Mouse (Mus musculus) activated CD4-positive, CD25-positive, alpha-beta regulatory T cell, adult 4 months (primary cell): ENCODE measurements around the gene Ctbp2. TPM values are rescaled to one million over a fixed set of nuclear protein-coding genes. Genes with fewer than 3 reads are reported as not detected.

Experiments
- ATAC-seq: one replicate; pipeline ENCODE4 v1.8.0; 2017
- polyA plus RNA-seq, 2 experiments: library from polyadenylated mRNA; unstranded; fragments of 100-300 nt; shearing (Covaris generic); gene quantifications; one replicate each; pipeline ENCODE4 v1.2.1; 2017

The Ctbp2 gene
- polyA plus RNA-seq, 2 experiments from 2014 or later: 1.6 to 4.4 TPM

- ATAC-seq: no peak
Observed at GRCm38 (mm10) chr7:133085408-133085807, 38.7 kb downstream of the Ctbp2 start.

DNA sequence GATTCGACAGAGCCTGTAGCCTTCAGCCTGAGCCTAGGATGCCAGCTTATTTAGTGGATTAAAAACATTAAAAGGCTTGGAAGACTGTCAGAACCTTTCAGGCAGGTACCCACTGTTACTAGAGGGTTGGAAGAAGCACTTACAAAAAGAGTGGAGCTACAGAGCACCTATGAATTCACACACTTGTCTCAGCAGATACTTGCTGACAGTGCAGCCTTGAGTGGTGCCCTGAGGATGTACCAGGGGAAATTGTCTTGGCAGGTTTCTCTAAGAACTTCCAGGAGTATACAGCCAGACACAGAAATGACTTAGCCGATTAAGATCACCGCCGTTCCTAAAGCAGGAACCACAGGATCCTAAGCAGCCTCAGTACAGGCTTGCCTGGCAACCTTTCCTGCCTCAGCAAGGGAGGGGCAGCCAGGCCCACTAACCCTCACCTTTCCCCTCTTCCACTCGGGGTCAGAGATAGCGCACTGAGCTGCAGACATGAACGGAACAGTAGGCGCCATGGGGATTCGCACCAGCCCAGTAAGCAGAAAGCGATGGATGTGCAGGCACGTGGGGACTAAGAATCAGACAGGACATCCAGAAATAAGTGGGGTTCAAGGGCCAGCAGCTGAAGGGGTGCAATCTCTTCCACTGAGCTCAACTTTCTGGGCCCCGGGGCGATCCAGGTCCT, 40.1 kb downstream of the Ctbp2 start:
- no peak for ATAC-seq

DNA sequence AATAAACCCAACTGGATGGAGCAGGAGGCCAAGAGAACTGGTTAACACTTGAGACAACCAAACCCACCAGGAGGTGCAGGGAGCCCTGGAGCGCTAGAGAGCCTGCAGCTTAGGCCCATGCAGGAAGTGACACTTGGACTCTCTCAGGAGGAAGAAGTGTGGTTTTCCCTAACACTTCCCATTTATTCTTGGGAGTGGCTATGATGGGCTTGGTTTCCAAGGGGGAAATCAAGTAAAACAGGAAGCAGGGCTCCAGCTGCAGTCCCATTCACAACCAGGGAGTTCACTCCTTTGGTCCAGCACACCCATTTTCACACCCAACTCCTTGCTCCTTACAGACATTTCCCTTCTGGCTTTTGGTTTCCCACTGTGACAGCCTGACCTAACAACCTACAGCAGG, 45.2 kb downstream of the Ctbp2 start:
- no peak for ATAC-seq

DNA sequence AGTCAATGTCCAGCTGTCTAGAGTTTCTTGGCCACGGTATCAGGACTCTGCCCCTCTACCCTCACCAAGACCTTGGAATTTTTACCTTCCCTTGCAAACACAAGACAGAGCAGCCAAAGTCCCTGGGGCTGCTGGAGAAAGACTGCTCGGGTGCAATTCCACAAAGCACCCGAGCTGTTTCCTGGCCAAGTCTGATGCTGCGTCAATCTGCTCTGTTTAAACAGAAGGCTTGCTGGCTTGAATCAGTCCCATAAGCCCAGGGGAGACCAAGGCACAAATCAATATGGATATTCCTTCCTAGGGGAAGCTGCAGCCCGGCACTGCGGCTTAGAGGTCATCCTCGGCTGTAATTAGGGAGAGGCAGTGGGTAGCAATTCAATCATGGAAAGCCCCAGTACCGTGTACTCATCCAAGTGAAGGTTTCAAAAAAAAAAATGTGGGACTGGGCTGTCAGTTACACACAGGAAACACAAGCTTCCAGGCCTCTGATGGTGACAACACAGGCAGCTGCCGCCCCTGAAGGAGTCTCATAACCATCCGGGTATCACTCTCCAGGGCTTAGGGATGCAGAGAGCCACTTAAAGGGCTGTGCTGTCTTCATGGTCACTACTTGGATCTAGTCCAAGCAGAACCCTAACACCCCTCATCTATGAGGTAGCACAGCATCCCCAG, 49.6 kb downstream of the Ctbp2 start:
- no peak for ATAC-seq

GRCm38 (mm10) chr7:133073147-133073651, 51.0 kb downstream of the Ctbp2 start:
- ATAC-seq: no peak

- no peak for ATAC-seq
Observed at GRCm38 (mm10) chr7:133072535-133072934, 51.6 kb downstream of the Ctbp2 start.

DNA sequence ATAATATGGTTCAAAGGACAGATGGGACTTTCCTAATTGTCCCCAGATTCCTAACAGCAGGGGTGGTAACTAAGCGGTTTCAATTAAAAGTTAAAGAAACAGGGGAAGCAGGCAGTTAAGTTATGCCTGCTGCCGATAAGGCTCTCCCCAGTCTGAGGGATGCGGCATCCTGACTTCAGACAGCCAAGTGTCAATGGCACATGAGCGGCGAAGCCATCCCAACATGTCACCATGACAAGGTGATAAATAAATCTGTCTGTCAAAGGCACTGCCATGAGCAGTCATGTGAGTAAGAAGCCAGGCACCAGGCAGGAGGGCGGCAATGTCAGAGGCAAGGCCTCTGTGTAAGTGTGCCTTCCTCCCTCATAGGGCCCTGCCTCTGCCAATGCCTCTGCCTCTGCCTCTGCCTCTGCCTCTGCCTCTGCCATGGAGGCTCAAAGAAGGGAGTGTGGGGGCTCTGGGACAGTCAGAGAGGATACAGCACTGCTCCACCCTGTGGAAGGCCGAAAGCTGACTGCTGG, 56.8 kb downstream of the Ctbp2 start:
- no peak for ATAC-seq

- no peak for ATAC-seq
Observed at GRCm38 (mm10) chr7:133066776-133067175, 57.4 kb downstream of the Ctbp2 start.

DNA sequence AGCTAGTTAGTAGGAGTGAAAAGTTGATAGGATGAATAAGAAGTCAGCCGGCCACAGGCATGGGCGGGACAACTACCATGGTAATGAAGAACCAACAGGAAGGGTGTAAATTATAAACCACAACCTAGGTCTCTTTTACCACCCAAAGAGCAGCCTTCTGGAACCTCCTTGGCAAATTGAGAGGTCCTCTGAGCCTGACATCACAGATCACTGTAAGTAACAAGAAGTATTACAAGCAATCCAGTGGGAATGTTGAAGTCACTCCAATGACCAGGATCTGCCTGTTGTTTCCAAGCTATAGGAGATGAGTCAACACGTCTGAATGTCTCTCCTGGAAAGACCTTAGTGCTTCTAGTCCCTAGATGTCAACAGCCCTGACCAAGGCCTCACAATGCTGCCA, 62.1 kb downstream of the Ctbp2 start:
- no peak for ATAC-seq

DNA sequence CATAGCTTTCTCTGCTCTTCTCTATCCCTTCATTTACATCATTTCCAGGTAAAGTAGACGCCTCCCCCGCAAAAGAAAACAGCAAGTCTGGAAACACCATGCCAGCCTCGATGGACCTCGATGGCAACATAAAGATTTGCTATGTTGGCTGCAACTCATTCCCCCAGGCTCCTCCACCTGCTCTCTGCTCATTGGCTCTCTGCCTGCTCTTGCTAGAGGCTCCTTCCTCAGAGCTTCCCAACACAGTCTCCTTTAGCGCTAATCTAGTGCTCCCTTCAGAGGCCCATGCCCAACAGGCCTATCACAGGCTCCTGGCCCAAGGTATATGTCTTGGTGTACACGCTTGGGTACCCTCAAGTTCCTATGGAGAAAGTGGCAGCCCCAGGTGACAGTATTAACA, 64.0 kb downstream of the Ctbp2 start:
- ATAC-seq: no peak

DNA sequence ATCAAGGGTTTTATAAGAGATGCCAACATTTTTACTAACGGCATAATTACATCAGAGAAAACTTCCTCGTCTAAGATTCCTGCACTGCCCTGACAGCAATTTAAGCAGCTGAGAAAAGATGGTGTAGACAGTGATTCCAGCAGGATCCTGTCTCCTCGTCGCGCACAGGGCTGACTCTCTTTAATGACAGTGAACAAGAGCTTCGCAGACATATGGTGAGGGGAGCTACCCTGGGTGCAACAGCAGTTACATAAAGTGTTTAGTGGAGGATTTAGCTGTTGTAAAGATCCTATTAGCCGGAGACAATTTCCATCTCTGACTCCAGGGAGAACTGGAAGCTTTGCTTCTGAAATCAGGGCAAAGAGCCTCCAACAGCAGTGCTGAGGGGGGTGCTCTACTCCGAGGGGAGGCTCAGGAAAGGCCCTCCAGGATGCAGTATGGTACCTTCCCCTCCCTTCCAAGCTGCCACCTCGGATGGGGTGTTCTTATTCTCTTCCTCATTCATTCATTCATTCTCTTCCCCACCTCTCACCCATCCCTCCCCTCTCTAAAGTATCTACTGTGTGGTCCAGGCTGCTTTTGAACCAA, 64.5 kb downstream of the Ctbp2 start:
- ATAC-seq: no peak

- no peak for ATAC-seq
Observed at GRCm38 (mm10) chr7:133059150-133059509, 65.0 kb downstream of the Ctbp2 start.

DNA sequence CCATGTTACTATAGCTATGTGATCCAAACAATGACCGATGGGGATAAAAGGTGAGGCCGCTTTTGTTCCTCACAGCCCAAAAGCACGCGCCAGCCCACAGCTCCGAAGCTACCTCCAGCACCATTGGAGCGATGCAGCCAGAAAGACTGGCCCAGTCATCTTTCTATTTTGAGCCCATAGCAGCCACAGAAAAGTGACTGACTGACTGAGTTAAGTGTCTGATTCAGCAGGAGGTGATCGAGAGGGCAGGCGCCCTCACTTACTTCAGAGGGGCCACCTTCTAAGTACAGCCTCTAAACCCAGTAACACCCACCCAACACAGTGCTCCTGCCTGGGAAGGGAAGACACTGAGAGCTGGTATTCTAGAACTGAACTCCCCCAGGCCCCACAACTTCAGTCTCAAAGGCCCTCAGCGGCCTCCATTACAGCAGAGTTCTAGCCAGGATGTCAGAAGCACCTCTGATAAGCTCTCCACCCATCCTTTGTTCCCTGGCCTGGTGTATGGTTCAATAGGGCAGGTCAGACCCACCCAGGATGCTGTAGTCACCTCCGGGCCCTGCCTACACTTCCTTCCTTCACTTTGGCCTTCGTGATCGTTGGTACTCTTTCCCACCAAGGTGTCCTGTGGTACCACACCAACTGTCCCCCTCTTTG, 65.5 kb downstream of the Ctbp2 start:
- ATAC-seq: no peak

DNA sequence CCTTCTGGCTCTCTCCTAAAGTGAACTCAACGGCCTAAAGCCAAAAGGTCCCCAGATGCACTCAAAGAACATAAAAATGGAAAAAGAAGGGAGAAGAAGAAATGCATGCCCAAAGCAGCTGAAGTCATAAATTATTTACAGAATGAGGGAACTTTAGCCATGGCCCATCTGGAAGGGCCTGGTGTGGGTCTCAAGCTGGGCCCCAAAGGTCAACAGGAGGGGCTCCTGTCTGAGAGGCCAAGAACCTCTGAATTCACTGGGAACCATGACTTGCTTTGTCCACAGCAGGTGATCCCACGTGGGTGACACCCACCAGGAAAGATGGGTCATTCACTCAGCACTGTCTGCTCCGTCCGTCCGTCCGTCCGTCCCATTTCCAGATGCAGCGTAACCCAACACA, 67.2 kb downstream of the Ctbp2 start:
- no peak for ATAC-seq

DNA sequence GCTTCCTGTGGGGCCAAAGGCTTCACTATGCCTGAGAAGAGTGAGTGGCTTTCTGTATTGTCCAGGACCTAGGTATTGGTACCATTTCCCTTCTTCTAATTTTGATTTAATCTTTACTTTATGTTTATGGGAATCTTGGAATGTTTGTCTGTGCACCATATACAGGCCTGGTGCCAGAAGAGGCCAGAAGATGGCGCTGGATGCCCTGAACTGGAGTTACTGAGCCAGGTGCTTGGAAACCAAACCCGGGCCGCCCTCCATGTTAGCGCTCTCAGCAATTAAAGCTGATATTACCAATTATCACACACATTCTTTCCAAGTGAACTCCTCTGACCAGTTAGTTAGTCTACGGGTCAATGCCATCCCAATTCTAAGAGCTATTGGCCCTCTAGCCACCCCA, 69.7 kb downstream of the Ctbp2 start:
- ATAC-seq: no peak

DNA sequence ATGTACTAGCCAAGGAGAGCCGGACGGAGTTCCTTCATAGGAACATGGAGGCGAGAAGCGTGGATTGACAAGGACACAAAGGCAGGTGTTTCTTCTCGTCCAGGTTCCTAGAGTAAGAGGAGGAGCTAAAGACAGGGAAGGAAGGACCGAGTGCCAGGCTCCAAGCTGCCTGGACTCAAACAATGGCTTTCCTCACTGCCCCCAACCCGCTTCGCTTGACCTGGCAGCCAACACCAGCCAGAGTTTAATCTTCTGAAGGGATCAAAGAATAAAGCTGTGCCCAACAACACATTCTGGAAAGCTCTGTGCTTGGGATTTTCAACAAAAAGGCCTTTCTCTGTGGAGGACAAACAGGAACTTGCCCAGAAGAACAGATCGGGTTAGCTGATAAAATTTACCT, 70.4 kb downstream of the Ctbp2 start:
- no peak for ATAC-seq

DNA sequence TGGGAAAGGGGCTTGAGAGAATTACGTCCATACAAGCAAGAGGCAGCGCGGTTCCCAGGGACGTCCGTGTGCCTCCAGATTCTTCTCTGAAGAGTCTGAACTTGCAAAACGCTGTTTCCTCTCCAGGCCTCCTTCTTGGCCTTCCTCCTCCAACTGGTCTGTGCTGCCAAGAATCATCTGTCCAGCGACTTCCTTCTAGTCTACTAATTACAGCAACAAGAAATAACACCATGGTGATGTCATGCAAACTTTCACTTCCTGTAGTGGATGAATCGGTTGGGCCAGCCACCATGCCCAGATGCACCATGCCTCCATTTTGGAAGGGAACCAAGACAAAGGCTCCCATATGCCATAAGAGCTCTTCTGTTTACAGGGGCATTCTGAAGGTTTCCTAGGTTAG, 71.3 kb downstream of the Ctbp2 start:
- ATAC-seq: no peak

DNA sequence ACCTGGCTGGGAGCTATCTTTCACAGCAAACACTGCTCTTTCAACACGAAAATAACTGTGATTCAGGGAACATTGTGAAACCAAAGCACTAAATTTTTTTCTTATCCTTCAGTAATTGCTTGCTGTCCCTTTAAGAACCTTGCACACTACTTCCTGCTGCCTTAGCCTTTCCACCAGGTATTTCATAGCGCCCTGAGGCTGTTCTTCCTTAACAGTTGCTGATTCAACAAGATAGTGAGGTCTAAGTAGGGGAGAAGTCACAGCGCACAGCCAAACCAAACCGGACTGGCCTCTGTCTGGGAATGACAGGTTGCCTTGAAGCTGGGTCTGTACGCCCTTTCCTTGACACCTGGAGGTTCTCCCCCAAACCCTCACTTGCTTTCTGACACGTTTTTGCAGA, 73.5 kb downstream of the Ctbp2 start:
- no peak for ATAC-seq

DNA sequence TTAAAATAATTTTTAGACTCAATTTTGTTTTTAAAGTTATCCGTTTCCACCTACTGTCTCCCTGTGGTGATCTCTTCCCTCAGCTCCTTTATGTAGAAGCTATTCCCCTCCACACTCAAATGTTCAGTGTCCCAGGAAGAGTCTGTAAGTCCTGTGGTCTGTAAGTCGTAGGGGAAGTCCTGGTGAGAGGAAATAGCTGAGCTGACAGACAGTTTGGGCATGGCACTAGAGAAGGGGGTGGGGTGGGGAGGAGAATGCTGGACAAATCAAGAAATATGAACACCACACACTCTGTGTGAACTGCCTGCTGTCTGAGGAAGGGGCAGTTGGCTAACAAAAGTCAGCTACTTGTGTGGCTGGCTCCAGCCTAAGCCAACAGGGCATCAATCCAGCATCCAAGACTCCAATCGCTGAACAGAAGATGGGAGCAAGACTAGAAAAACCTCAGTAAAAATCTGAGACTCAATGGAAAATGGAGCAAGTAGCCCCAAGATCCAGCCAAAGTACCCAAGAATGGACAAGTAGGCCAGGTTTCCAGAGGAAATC, 76.0 kb downstream of the Ctbp2 start:
- no peak for ATAC-seq

- ATAC-seq: no peak
Observed at GRCm38 (mm10) chr7:133047287-133047686, 76.9 kb downstream of the Ctbp2 start.

DNA sequence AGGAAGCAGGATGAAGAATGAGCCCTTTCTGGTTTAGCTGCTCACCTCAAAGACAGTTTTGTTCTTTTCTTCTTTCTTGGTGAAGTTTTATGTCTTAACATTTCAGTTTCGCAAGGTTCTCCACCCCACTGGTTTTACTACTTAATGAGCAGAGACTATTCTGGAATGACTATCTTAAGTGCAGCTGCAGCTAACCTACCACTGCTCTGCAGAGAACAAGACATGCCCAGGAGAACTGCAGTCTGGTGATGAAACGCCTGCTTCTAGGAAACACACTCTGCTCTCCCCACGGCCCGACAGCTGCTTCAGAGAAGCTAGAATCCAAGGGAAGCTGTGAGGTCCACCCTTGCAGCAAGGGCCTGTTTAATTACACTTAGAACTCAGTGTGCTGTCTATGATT, 79.4 kb downstream of the Ctbp2 start:
- no peak for ATAC-seq

DNA sequence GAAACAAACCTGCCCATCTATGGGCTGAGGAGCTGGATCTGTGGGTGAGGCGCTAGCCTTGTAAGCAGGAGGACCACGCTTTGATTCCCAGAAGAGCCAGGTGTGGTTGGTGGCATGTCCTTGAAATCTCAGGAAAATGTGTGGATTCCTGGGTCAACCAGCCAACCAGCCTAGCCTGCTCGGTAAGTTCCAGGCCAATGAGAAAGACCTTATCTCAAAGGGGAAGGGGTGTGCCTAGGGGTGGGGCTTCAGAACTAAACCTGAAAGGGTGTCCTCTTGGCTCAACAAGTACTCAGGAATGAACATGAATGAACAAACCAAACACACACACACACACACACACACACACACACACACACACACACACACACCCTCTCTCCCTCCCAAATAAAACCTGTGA, 82.4 kb downstream of the Ctbp2 start:
- no peak for ATAC-seq

DNA sequence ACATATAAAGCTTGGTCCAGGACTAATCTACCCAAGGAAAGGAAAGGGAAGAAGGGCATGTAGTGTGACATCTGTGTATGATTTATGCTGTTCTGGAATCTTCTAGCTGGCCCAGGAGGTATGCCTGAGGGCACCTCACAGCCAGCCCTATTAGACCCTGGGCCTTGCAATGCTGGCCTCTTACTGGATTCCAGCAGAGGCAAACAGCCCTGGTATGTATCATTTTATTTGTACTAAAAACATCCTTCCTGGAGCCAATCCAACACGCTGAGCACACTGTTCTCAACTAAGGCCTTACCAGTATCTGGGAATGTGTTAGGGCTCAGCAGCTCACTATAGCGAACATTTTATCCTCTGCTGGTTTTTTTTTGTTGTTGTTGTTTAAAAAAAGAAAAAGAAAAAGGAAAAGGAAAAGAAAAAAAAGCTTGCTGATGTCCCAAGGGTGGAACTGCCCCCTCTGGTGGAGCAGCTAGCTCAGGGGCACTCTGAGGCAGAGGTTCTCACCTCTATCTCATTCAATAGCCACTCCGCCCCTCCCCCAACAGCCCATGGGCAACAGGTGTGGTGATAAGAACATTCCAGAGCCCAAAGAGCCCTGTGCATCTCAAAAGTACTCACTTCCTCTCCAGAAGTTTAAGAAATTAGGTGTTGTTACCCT, 83.3 kb downstream of the Ctbp2 start:
- no peak for ATAC-seq
